Mouse (Mus musculus) gonadal fat pad, adult 2 months (tissue): ENCODE measurements at regions not wholly inside any gene's neighbourhood (a gene's known extent, or its start where the extent isn't known, plus 50 kb on each side); places are given as distances from the start of the nearest gene placed in this dataset.
A peak's percentile ranks its signal among the peaks of the same experiment; 100 is the strongest.
"Not testable (repeated sequence)": the region's sequence is repeated elsewhere in the genome, so short reads cannot be mapped to it uniquely, and the experiment has no call there.

ENCODE experiments used
- DNase-seq: peaks from one replicate; pipeline ENCODE4 v3.0.0-alpha.2; 2012; ENCODE audit warnings: low read depth

DNA sequence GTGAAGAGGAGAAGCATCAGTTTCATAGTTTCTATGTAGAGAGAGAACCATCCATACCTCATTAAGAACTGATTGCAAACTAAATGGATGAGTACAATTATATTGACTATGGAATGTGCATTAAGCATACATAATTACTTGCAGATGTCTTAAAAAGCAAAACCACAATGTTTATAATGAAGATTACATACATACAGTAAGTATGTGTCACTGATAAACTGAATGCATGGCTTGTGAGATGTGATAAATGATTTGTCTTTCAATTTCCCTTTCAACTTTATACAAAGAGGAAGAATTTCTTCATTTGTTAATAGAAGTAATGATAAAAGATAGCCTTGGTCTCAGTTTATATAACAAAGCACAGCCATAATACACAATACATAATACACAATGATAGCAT lies 1939.3 kb downstream of the 9330182O14Rik start:
- DNase-seq, result no peak

DNA sequence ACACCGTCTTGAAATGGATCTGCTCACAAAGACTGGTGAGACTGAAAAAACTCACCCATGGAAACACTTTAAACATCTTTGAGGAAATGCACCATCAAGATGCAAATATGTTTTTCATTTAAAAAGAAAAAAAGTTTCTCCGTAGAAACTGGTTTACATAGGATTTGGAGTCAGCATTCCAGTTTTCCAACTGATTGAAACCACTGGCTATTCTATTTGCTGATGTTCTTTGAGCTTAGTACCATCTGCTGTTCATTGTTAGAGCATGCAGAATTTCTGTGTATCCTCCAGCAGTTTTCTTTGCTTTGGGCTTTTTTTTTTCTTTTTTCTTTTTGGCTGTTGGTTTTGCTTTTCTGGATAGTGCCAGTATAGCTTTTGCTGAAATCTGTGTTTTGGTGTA lies 1948.3 kb downstream of the 9330182O14Rik start:
- DNase-seq, result no peak

- DNase-seq, result no peak
These were observed 1966.6 kb downstream of the 9330182O14Rik start for GRCm38 (mm10) chr15:42100730-42101129.

DNA sequence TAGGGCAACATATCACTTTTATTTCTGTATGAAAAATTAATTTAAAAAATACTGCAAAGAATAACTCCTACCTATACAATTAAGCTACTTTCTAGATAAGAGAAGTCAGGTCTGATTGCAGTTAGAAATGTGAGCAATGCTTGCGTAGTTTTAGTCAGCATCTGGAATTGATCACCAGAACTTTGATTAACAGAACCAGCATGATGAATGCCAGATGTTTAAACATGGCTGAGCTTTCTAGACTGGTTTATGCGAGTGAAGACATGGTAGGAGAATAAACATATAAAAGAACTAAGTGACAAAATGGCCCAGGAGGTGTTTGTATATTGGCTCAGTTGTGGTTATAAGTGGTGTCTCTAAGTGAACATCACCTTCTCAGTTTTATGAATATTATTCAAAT lies 1970.7 kb downstream of the 9330182O14Rik start:
- DNase-seq, result no peak

DNA sequence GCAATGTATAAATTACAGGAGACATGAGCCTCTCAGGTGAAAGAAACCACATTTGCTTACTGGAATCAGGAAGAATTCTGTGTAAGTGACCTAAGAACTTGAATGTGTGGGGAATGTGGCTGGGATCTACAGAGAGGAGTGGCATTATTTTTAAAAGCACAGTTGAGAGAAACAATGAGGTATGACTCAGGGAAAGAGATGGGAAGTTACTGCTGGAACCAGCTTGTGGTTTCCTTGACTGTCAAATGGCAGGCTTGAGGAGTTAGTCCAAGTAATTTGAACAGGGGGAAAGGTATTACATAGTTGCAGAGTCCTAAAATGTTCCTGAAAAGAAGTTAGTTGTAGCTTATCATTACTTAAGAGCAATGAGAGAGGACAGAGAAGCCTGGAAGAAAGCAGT lies 1972.9 kb downstream of the 9330182O14Rik start:
- DNase-seq, result no peak

GRCm38 (mm10) chr15:42111811-42112210 lies 1977.6 kb downstream of the 9330182O14Rik start:
- DNase-seq, result no peak

GRCm38 (mm10) chr15:42127471-42127870 lies 1993.3 kb downstream of the 9330182O14Rik start:
- DNase-seq, result peak; percentile 81

- DNase-seq, result no peak
These were observed 1994.8 kb downstream of the 9330182O14Rik start for GRCm38 (mm10) chr15:42128976-42129375.

DNA sequence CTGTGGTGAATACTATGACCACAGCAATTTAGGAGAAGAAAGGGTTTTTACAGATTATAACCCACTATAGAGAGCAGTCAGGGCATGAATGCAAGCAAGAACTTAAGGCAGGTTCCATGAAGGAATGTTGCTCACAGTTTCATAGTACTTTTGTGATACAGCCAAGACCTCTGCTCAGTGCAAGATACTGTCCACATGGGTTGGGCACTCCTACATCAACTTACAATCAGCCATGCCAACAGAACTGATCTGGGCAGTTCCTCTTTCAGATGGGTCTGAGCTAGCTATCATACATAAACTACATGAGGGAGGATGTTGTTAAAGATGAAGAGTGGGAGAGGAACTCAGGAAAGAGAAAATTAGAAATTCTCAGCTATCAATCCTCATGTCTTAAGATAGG lies 2032.4 kb downstream of the 9330182O14Rik start:
- no peak for DNase-seq

- not testable (repeated sequence) for DNase-seq
These were observed 2043.6 kb downstream of the 9330182O14Rik start for GRCm38 (mm10) chr15:42177766-42178165.

DNA sequence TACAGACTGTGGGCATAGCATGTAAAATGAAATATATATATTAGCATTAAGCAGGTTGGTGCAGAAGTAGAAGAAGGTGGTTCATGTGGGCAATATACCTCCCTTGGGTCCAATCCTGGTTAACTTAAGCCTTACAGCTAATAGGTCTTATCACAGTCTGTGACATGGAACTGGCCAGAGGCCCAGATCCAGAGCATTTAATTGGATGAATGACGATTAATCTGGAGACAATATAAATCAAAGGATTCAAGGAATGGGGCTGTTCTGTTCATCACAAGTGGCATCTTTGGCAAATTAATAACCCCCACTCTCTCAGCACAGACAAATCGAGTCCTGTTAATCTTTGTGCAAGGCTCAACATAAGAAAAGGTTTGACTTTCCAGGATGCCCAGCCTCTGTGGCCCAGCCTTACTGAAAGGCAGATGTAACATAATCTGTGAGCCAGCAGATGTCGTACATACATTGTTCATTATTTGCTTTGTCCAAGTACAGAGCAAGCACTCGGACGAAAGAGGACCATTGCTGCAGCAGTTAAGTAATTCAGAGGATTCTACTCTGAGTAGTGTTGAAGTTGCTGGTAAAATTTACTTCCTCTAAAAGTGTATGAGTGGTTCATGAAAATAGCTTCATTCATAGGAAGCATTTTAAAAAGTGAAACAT lies 2073.2 kb downstream of the 9330182O14Rik start:
- DNase-seq, result no peak

GRCm38 (mm10) chr15:42219496-42219895 lies 2085.3 kb downstream of the 9330182O14Rik start:
- no peak for DNase-seq

DNA sequence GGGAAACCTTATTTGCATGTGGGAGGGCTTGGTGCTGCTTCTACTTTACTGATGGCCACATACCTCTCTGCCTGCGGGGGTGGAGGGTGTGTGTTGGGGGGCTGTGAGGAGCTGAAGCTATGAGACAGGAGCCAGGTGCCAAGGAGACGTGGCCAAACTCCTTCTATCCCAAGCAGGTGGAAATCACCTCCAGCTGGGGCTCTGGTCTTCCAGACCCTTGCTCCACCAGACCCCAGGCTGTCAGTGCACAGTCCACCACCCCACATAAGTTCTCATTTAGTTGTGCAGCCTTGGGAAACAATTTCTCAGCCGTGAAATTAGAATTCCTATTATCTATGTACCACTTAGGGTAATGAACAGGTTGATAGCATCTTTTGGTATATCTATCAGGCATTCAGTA lies 2085.8 kb downstream of the 9330182O14Rik start:
- no peak for DNase-seq

DNA sequence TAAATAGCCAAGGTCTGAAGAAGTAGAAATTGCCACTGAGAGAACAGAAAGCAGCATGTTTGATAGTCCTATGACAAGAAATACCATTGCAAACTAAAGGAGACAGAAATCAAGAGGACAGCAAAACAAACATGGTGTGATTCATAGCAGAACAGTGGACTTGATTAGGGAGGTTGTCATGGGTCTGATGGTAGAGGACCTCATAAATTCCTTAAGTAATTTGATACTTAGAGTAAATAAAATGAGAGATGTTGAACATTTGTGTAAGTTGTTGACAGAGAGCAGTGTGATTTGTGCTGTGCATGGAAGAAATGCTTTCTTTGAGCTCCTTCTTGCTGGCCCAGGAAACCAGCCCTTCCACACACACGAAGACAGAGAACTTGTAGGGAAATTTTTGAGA lies 2090.8 kb downstream of the 9330182O14Rik start:
- no peak for DNase-seq

- DNase-seq, result no peak
These were observed 2097.5 kb downstream of the 9330182O14Rik start for GRCm38 (mm10) chr15:42231692-42232091.

DNA sequence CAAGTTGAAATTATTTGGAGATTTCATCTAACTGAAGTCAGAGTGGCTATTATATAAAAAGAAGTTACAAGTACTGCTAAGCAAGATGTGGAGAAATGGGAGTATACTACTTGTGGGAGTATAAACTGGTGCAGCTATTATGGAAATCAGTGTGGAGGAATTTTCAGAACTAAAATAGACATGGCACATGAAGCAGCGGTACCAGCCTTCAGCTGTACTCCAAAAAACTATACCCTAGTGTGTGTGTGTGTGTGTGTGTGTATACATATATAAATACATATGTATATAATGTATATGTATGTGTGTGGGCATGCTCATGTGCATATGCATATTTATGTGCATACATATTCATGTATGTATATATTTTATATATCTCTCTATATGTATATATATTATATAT lies 2112.6 kb downstream of the 9330182O14Rik start:
- DNase-seq, result no peak

GRCm38 (mm10) chr15:42252730-42253330 lies 2118.7 kb downstream of the 9330182O14Rik start:
- no peak for DNase-seq

DNA sequence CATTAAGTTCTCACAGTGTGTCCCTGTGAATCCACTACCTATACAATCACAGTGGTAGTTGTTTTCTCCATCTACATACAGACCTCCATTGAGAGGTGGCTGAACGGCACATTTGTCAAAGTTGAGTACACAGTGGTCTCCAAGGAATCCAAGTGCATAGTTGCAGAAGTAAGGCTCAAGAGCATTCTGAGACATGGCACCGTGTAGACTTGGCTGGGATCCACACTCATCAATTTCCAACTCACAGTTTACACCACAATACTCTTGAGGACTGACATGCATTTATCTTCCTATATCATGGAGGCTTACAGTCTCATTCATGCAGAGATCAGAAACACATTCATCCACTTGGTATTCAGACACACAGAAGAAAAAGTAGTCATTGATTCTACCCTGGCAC lies 2122.2 kb downstream of the 9330182O14Rik start:
- no peak for DNase-seq

DNA sequence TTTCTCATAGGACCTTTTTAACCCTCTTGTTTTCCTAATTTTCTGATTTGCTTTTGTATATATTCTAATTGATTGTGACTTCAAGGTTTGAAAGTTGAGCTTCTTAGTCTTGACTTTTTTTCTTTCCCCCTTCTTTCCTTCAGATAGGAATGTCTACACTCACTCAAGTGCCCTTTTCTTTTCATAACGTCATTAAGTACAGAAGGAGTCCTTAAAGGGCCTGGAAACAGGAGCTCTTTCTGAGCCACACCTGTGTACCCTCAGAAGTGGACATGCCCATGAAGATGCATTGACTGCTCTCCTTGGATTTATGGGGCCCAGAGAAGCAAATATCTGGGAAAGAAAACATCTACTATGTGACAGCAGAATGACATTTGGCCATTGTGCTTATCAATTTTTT lies 2141.0 kb downstream of the 9330182O14Rik start:
- DNase-seq, result no peak

GRCm38 (mm10) chr15:42277247-42277646 lies 2143.1 kb downstream of the 9330182O14Rik start:
- DNase-seq, result no peak

- DNase-seq, result no peak
These were observed 2146.6 kb downstream of the 9330182O14Rik start for GRCm38 (mm10) chr15:42280810-42281209.

DNA sequence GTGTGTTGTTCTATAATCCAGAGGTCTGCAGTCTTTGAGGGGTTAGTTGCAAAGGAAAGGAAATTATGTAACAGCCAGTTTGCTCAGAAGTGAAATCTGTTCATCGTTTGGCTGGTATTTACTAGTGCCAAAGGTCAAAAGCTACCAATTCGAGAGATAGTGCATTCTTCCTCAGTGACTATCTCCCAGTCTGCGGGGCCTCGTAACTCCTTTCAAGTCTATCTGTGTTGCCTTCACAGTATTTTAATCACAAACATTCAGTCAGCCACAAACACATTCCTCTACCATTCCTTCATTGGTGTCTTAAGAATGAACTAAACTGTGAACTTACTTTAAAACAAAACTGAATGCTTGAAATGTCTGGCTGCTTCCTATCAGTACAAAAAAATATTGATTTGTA lies 2162.2 kb downstream of the 9330182O14Rik start:
- no peak for DNase-seq

DNA sequence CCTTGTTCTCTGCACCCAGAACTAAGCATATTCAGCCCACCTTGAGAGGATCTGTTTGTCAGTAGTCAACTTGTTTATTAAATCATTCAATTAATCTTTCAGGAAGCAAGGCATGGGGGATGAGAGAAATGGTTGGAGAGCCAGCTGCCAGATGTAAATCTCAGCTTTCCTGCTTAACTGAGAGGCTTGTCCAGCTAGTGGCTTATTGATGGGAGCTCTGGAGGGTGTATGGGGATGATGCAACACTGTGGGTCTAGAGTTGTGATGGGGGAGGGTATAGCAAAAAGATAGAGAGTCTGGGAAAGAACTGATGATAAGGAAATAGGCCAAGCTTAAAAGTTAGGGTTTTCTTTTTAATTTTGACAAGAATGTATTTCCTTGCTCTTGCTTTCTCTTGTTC lies 2163.3 kb downstream of the 9330182O14Rik start:
- no peak for DNase-seq

DNA sequence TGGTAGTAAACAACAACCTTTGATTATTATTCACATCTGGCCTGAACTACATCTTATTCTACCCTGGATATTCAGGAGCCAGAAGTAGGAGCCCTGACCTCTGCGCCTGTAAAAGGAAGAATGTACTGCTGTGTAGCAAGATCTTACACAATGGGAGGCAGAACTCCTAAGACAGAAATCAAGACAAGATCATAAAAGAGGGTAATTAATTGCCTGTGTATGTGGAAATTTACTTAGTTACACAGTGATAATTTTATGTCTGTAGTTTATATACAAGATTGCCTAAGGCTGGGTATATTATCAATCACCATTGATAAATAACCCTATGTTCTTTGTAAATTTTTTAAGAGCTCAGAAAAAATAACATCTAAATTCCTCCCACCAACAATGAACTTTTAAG lies 2167.8 kb downstream of the 9330182O14Rik start:
- DNase-seq, result peak; percentile 85
